Mouse (Mus musculus): ENCODE measurements at regions not wholly inside any gene's neighbourhood (a gene's known extent, or its start where the extent isn't known, plus 50 kb on each side); places are given as distances from the start of the nearest gene placed in this dataset.

GRCm38 (mm10) chr16:52513546-52514409, 59.9 kb upstream of the Alcam start:
- no peak for TF ChIP-seq NRF1 (IDR thresholded peaks at IDR 0.05; ENCODE audit: low read depth, low read length)
- TF ChIP-seq ZC3H11A (IDR thresholded peaks at IDR 0.05; ENCODE audit: low read depth, low read length): no peak
- TF ChIP-seq EP300 (IDR thresholded peaks at IDR 0.05; ENCODE audit: low read length): no peak
- no peak for TF ChIP-seq SIN3A (IDR thresholded peaks at IDR 0.05; ENCODE audit: low read length)
- TF ChIP-seq POLR2A (IDR thresholded peaks at IDR 0.05; ENCODE audit: low read depth, low read length): no peak

Measured in CH12.LX (cell line).